Mouse (Mus musculus) forelimb bud, embryonic 11.5 days (tissue): ENCODE measurements around the gene Gpx3.

ENCODE experiments used
- DNase-seq: peaks from one replicate; pipeline ENCODE4 v3.0.0-alpha.2; 2012; ENCODE audit warnings: low read depth, low spot score

The Gpx3 gene

DNA sequence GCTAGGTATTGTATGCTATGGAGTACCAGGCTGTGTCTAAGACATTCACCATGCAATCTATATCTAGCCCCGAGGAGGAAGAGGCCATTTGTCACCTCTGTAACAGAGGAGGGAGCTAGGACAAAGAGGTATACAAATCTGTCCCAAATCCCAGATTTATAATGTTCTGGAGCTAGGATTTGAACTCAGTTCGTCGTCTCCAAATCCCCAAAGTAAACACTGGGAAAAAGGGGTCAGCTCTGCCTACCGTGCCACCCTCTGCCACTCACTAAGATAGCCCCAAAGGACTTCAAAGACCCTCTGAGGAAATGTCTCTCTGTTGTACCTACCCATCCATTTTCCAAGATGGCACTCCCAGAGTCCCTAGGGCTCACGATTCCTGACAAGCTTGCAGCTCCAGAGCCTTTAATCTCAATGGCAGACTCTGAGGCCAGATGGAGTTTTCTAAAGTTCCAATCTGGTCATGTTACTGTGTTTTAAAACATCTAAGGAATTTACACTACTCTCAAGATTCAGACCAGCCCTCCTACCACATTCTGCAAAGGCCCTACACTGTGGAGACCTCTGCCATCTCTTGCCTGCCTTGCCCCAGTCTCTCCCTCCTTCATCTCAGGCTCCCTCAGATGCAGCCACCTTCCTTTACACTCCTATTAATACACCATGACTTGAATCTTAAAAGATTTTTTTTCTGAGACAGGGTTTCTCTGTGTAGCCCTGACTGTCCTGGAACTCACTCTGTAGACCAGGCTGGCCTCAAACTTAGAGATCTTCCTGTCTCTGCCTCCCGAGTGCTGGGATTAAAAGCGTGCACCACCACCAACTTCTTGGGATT lies 9.6 kb downstream of the Gpx3 start:
- no peak for DNase-seq

DNA sequence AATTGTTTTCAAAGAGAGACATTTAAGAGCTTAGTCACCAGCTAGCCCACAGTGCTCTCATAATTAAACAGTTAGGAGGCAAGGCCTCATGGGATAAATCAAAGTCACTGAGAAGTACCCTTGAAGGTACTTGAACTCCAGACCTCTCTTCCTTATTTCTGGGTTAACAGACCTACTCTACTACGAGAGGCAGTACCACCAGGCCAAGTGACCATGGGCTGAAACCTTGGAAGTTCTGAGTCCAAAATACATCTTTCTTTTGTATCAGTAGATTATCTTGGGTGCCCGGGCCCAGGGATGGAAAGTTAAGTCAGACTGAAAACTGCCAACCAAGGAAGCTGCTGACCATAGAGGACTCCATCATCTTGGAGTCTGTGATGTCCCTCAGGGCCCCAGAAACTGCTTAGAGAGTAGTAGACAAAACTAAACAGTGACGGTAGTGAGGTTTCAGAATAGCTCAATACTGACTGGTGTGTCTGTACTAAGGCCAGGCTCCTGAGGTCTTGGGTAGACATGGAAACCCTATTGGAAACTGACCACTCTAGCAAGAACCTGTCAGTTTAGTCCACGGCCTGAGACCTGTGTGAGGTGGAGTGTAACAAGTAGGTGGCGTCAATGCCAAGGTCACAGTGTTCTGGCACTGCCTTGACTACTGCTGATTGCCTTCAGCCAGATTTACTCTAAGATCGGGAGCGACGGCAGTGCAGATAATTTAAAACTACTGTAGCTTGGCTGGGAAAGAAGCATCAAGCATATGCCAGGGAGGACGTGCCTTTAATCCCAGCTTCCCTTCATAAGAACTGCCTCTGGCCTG lies 10.5 kb downstream of the Gpx3 start:
- no peak for DNase-seq

DNA sequence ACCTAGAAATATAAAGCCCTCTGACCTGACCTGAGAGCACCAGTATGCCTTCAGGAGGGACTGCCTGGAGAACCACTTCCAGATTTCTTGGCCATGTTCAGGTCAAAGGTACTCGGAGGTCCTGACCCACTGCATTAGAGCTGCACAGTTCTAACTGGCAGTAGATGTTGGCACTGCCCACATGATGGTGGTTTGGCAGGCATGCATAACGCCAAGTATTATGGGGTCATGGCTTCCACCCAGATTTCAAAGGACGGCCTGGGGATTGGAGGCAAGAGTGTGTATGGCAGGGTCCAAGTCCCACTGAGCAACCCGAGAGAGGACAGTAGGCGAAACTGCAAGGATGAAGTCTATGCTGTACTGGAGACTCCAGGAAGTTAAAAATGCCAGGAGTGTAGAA lies 11.6 kb downstream of the Gpx3 start:
- no peak for DNase-seq

DNA sequence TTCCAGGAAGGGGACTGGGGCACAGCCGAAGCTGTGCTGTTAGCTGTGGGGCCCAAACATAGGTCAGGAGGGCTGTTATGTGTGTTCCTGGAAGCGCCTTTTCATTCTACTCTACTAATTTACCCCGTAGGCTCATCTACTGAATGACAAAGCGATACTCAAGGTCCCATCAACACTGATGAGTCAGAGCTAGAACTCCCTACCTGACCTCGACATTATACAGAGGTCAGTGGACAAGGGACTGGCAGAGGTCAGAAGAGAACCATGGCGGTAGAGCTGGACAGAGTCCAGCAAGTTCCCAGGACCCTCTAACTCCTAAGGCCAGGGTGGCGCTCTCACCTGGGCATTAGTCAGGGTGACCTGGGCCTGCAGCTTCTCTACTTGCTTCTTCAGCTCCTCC lies 15.2 kb downstream of the Gpx3 start:
- no peak for DNase-seq

DNA sequence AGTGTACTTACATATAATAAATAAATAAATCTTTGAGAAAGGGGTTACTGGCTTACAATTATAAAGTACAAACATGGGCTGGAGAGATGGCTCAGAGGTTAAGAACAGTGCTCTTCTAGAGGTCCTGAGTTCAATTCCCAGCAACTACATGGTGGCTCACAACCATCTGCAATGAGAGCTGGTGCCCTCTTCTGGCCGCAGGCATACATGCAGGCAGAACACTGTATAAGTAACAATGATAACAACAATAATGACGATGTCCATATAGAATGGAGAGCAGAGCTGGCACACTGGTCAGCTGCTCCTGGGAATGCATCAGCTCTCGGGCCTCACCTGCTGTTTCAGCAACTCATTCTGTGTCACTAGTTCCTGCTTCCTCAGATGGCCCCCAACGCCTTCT lies 16.0 kb downstream of the Gpx3 start:
- no peak for DNase-seq

DNA sequence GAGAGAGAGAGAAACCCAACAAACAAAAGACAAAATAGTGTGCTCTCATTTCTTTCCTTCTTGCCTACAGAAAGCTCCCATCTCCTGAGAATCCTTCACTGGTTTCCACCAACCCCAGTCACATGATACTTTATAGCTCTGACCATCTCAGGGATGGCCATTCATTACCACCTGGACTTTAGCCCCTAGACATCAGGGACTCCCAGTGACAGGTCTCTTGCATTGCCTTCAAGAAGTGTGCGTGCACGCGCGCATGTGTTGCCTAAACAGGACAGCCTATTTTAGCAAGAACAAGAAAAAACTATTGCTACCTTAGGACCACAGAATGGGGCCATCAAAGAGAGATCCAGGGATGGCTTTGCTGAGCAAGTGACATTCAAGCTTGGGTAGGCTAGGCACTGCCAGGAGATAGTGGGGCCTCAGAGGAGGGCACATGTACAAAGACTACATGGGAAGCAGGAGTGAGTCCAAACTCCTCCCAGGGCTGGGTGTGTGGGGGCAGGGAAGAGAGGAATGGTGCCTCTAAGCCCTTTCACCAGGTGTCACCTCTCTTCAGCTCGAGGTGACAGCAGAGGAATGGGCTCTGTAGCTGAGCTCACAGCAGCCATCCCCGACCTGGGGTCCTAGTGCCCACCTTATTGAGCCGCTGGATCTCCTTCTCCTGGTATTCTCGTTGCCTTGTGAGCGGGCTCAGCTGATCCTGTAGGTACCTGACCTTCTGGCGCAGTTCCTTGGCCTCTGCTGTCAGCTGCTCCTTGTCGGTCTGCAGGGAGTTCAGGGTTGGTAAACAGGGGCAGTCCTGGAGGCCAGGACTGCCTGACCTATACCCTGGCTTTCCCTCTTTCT lies 18.1 kb downstream of the Gpx3 start:
- DNase-seq, result no peak

DNA sequence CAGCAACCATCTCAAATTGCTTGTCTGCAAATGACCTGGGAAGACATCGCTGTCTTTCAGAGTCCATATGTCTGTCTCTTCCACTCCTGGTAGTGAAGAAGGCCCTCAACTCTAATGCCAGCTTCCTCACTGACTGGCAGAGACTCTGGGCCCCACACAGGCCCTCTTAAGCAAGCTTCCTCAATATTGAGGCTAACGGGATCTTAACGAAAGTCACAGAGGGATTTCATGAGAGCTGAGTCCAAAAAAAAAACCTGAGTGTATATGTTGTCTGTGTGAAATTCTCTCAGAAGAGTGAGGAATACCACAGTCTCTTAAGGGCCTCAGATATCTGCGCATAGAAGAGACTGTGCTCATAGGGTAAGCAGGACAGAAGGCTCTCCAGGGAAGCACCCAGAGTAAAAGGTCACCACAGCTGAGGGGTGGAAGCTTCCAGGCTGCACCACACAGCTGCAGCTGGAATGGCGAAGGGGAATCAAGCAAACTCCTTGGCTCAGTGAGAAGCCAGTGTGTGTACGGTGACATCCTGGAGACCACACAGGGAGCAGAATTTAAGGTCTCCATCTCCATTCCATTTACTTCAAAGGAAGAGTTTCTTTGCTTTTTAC lies 18.8 kb downstream of the Gpx3 start:
- no peak for DNase-seq

DNA sequence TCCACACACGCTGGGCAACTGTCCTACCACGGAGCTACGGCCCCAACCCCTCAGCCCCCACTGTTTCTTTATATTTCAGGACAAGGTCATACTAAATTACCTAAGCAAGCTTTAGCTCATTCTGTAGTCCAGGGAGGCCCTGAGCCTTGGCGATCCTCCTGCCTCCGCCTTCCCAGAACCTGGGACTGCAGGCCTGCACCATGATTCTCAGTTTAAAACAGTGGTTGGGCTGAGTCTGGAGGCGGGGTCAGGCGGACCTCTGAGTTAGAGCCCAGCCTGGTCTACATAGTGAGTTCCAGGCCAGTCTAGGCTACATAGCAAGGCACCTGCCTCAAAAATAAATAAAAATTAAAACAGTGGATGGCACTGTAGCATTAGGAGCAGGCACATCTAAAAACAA lies 19.5 kb downstream of the Gpx3 start:
- DNase-seq, result no peak

DNA sequence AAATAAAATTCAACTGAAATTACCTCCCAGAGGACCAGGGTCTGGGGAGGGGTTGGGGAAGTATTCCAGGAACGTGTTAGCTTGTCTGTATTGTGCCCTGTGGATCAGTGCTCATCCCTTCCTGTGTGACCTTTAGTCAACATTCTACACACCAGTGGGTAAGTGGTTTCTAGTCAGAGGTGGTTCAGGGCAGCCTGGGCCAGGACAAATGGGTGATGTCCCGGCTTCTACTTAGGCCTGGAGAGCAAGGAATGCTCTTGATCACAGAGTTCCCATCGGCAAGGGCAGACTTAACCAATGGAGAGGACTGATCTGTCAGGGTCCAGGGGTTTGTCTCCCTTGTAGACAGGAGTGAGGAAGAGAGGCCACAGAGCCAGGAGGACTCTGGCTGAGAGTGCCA lies 20.2 kb downstream of the Gpx3 start:
- DNase-seq, result no peak

DNA sequence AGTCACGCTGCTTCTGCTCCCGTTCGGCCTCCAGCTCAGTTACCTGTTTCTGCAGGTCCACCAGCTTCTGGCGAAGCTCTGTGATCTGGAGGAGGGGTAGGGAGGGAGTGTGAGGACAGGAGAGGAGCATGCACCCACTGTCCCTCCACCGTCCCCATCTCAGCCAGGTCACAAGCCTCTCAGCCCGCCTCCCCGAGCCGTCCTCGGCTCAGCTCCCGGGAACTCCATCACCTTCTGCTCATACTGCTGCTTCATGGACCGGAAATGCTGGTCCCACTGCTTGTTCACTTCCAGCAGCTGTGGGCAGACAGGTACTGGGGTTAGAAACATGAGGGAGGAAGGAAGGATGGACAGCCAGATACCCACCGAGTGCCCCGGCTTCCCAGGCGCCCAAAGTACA lies 21.9 kb downstream of the Gpx3 start:
- DNase-seq, result no peak

DNA sequence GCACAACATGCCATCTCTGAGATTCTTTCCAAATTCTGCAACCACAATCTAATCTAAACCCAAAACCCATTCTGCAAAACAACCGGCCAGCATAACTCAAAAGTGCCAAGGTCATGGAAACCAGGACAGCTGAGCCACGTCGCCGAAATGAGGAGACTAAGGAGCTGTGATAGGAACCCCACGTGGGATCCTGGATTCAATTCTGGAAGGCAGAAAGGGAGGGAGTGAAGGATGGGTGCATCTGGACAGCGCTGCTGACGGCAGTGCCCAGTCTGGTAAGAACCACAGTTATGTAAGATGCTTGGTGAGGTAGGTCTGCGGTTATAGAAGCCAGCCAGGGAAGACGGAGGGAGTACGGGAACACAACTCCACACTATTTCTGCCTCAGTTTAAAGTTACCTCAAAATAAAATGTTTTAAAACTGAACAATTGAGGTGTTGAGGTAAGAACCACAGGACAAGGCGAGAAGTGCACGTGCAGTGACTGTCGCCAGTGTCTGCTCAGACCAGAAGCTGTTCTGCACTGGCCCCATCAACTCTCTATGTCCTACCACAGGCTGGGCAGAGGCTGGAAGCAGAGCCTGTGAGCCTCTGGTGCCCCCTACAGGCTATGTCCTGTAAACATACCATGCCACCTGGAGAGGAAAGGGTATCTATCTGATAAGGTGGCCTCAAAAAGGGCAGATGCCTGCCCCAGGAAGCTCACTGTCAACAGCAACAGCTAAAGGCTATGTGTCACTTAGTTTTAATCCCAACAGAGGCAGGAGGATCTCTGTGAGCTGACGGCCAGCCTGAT lies 25.3 kb downstream of the Gpx3 start:
- DNase-seq, result peak; percentile 41

DNA sequence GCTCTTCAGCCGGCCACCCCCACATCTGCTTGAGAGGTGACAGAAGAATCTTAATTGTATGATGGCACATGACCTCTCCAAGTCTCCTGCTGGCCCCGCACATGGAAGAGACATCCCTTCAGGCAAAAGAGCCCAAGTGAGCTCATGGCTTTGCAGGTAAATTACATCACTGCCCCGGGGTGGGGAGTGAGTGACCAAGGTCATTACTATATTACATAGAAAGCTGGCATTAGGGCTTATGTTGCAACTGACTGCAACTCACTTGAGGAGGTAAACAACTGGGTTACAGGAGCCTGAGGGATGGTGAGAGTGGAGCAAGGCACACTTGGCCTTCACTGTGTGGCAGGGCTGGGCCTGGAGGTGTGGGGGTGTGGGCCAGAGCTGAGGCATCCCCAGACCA lies 26.0 kb downstream of the Gpx3 start:
- DNase-seq, result no peak

DNA sequence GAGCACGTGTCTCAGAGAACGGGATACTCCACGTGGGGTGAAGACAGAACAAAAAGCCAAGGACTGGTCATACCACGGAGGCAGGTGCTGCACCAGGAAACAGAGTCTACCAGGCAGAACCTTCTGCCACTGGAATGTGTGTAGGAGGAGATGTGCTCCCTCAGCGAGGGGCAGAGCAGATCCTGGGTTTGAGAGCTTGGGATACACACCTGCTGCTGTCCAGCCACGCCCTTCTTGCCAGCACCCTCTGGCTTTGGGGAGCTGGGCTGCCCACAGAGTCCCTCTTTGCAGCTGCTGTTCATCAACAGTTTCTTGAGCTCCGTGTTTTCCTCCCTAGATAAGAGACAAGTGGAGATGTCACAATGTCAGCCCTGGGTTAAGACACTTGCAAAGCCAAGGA lies 26.6 kb downstream of the Gpx3 start:
- DNase-seq, result no peak

DNA sequence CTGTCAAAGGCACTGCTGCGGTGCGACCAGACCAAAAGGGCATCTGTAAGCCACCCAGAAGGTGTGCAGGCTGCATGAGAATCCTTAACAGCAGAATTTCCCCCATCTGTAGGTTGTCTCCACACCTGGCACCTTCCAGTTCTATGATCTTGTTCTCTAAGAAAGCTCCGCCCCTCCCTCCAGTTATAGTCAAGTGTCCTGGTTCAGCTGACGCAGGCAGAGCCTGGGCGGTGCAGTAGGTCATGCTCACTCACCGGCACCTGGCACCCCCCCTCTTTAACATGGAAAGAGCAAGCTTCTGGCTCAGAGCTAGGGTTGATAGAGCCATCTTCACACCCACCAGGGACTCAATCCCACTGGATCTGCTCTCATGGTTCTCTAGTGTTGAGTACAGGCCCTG lies 27.0 kb downstream of the Gpx3 start:
- DNase-seq, result no peak

DNA sequence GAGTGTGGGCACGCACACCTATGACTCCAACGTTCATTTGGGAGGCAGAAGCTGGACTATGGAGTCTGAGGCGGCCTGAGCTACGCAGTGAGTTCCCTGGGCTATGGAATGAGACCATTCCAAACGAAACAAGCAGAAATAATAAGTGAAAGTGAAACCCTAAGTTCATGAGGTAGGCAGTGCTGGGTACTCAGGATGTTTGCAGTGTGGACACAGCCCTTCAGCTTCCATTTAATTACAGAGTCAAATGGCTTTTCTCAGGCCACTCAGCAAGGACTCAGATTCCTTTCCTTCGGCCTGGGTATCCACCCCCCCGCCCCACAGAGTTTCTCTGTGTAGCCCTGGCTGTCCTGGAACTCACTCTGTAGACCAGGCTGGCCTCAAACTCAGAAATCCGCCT lies 27.5 kb downstream of the Gpx3 start:
- no peak for DNase-seq

DNA sequence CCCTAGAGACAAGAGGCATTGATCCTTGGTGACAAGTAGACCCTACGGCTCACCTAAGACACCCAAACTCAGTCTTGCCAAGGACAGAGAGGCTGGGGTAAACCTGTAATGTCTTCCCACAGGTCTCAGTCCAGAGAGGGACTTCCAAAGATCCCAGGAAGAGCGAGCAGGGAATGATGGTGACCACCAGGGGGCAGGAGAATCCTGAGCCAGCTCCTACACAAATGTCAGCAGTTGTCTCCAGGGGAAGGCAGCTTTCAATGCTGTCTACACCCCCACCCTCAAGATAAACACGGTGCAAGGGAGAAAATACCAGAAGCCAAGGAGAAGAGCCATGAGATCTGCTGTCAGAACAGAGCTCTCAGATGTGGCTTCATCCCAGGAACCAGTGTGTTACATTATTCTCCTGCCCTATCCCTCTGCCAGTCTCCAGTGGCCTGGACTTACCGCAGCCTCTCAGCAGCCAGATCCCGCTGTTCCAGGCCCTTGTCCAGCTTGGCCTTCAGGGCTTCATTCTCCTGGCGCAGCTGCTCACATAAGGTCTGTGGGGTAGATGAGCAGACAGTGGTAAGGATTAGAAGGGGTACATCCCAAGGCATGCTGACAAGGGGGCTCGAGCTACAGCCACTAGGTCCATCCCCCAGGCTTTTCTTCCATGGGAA lies 28.2 kb downstream of the Gpx3 start:
- peak; percentile 51 for DNase-seq

DNA sequence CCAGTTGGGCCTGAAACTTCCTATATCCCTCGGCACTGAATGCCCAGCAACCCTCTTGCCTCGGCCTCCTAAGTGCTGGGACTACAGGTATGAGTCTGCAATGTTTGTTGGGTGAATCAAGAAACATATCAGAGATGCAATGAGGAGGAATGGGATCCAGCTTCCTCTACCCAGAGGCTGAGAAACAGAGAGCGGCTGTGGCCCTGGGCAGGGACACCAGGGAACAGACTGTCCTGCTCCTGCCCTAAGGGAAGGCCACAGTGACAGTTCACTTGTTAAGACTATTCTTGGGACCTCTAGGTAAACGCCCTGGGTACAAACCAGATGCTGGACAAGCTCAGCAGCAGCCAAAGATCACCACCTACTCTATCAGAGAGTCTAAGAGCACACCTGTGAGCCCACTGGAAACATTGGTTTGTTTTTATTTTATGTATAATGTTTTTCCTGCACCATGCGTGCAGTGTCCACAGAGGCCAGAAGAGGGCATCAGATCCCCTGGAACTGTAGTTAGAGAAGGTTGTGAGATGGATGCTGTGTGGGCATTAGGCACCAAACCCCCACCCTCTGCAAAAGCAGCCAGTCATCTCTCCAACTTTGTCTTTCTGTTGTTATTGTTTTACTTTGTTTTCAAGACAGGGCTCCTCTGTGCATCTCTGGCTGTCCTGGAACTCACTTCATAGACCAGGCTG lies 29.3 kb downstream of the Gpx3 start:
- peak; percentile 21 for DNase-seq

DNA sequence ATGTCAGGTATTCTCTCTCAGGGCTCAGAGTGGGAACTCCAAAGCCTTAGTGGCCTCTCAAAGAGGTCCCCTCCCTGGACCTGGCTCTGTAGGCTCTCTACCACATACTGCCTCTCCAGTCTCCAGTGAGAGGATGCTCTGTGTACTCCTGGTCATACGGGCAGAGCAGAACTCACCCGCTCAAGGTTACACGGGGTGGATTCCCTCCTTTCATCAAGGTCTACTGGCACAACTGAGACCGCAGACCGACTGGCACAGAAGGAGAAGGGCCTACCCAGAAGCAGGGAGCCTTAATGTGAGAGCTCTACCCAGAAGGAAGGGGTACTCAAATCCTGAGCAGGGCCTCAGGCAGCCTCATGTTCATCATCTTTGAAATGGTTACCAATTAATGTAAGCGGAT lies 30.3 kb downstream of the Gpx3 start:
- no peak for DNase-seq

DNA sequence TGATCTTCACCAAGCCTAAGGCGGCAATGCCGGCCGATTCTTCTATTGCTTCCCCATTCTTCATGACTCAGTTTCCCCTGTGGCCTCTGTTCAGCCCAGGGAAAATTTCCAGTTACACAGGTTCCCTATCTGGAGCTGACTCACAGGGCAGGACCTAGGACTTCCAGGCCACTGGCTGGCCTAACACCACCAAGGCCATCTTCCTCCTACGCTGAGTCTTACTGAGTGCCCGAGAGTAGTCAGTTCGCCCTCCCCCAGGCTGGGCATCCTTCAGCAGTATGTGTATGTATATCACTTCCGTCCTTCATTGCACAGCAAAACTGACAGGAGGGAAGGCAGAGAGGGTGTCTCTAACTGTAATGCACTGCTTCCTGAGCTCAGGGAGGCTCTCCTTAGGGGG lies 31.9 kb downstream of the Gpx3 start:
- no peak for DNase-seq
